Mouse (Mus musculus) megakaryocyte-erythroid progenitor cell, adult 5-6 weeks (primary cell): ENCODE measurements around the gene Slc1a4. TPM values are rescaled to one million over a fixed set of nuclear protein-coding genes. Genes with fewer than 3 reads are reported as not detected.

Experiments
- ATAC-seq: replicated peaks from 2 replicates; pipeline ENCODE4 v1.8.0; 2016; ENCODE audit warnings: mild to moderate bottlenecking, inconsistent platforms; ENCODE audit not compliant: severe bottlenecking, poor library complexity, low FRiP score, low TSS enrichment
- total RNA-seq, 2 experiments: library from RNA; stranded (forward) in 1 of 2; stranded (reverse) in 1 of 2; fragments of 200-1000, 215-1000 nt in 1 of 2; fragments of >200 nt in 1 of 2; fragmentation: Nextera tagmentation in 1 of 2; gene quantifications; 2 replicates each; pipeline ENCODE4 v1.2.3; 2014 to 2017

The Slc1a4 gene
- 2.0 and 2.9 TPM in 2 replicates for total RNA-seq (2014; fragmentation: Nextera tagmentation)
- total RNA-seq (2017): 1.4 and 2.1 TPM in 2 replicates

DNA sequence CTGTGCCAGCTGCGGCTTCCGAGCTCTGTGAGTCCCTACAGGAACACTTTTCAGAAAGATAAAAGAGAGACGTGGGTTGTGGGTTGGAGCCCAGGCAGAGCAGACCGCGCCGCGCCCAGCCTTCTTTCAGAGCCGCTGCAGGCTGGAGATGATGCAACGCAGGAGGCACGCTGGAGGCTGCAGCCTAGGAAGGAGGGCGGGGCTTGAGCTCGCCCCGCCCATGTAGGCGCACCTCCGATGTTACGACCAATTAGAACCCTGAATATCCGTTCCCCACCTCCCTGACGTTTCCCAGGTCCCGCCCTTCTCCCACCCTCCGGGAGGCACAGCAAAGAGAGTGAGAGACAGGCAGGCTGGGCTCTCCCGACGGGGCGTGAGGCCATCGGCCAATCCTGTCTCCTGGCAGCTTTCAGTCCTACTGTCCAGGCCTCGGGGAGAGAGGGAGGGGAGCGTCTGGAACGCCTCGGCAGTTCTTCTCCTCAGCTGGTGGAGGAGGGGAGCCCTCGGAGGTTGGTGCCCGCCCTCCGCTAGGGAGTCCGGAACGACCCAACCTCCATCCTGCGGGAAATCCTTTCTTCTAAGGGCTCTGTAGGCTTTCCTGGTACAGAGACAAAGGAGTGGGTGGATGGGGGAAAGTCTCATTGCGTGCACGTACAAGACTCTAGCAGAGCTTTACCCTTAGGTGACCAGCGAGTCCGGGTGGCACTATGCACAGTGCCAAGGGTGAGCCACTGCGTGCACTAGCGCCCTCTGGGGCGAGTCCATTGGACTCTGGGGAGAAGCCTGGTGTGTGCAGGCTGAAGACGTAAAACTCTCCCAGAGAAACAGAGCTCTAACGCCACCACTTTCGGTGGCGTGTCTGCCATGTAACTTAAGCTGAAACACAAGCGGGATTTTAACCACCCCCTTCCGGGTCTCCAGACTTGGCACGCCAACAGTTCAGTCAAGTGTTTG is at the start of gene Slc1a4:
Gene Slc1a4, minus strand, starts transcription at position 153 of the 954 bp plus-strand sequence.
- ATAC-seq: peak; percentile 93

GRCm38 (mm10) chr11:20380106-20380505 is 47.6 kb upstream of the Slc1a4 start:
- ATAC-seq: no peak

GRCm38 (mm10) chr11:20376642-20377041 is 44.1 kb upstream of the Slc1a4 start:
- peak; percentile 77 for ATAC-seq

GRCm38 (mm10) chr11:20372616-20373211 is 40.2 kb upstream of the Slc1a4 start:
- ATAC-seq: no peak

- no peak; the same call in 1 of the 2 replicates for ATAC-seq
Measured at GRCm38 (mm10) chr11:20370486-20370885, 38.0 kb upstream of the Slc1a4 start.

DNA sequence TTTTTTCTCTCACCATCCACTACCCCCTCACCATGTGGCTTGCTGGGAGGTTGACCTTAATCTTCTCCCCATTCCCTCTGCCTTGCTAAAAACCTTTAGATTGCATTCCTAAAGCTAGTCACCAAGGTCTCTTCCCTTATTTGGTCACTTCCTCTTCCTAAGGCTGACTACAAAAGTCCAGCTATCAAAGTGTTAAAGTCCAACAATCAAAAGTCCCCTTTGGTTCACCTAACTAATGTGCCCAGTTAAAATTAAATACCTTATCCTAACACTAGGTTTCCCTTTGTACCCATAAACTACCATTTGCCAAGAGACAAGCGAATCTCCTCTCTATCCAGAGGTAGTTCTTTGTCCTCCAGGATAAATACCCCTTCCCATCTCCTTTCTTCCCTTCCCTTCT is 33.9 kb upstream of the Slc1a4 start:
- no peak for ATAC-seq

DNA sequence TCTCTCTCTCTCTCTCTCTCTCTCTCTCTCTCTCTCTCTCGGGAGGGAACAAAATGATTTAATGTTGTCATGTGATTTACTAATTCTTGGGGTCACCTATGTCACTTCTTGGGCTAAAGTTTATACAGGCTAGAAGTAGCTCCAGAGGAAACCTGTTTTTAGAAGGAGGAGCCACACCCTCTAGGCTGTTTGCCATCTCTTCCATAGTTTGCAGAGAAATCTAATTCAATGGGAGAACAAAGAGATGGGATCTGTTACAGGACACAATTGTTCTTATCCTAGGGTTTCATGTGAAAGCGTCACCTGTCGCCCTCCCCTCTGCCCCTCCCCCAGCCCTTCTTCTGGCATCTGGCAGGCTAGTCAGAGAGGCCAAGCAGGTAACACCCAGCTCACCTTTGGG is 28.8 kb upstream of the Slc1a4 start:
- no peak for ATAC-seq

- no peak for ATAC-seq
Measured at GRCm38 (mm10) chr11:20357684-20358447, 25.4 kb upstream of the Slc1a4 start.

- ATAC-seq: no peak
Measured at GRCm38 (mm10) chr11:20348466-20348865, 16.0 kb upstream of the Slc1a4 start.

GRCm38 (mm10) chr11:20347548-20347947 is 15.0 kb upstream of the Slc1a4 start:
- no peak for ATAC-seq

DNA sequence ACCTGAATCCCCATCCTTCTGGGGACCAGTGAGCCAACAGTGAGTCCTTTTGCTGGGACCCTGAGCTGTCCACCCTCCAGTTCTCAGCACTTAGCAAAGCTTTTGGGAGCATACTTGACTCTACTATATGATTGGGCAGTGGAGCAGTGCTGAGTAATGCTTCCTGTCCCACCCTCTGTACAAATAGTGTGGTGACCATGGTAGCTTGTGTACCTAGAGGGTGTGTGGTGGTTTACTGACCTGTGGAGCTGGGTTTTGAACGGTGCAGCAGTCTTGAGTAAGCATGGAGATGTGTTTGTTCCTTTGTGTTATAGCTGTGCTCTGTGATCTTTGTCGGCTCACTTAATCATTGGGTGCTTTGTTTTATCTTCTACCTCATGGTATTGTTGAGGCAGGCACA is 13.9 kb upstream of the Slc1a4 start:
- no peak for ATAC-seq

GRCm38 (mm10) chr11:20343952-20344351 is 11.4 kb upstream of the Slc1a4 start:
- ATAC-seq: no peak

DNA sequence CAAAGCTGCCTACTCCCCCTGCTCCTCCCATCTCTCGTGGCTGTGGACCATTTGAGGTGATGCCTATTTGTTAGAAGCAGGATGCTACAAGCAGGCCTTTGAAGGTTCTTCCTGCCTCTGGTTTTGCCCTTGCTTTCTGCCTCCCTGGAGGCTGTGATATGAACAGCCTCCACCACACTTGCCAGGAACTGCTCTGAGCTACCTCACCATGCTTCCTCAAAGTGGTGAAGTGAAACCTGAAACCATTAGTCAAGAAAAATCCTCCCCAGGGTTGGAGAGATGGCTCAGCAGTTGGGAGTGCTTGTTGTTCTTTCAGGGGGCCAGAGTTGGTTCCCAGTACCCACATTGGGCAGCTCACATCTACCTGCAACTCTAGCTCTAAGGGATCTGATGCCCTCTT is 9.1 kb upstream of the Slc1a4 start:
- ATAC-seq: no peak

DNA sequence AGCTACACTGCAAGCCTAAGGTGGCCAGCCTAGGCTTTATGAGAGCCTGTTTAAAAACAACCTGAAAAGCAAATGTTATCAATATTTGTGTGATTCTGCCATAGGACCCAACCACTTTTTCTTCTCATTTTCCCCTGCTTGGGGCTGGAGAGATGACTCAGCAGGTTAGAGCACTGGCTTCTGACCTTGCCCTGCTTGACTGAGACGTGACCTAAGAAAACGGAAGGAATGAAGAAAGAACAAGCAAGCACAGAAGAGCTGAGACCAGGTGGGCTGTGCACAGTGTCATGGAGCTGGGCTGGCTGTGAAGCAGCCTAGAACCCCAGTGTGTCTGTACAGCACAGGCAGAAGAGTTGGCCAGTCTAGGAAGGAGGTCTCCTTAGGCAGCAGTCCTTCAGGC is 6.2 kb upstream of the Slc1a4 start:
- no peak for ATAC-seq

GRCm38 (mm10) chr11:20334301-20334700 is 1.8 kb upstream of the Slc1a4 start:
- no peak for ATAC-seq

GRCm38 (mm10) chr11:20331690-20332537 is 599 bp downstream of the Slc1a4 start:
- ATAC-seq: peak; percentile 27

- ATAC-seq: no peak
Measured at GRCm38 (mm10) chr11:20331027-20331689, 1.4 kb downstream of the Slc1a4 start.

GRCm38 (mm10) chr11:20329711-20330110 is 2.8 kb downstream of the Slc1a4 start:
- no peak for ATAC-seq

GRCm38 (mm10) chr11:20328771-20329170 is 3.7 kb downstream of the Slc1a4 start:
- ATAC-seq: no peak
